In genomic region chr13:106317300-106317699, GRCm38 (mm10) we compare ENCODE assay signal across 16 mouse cellular contexts.
"Had no signal": no experiment of that assay in that cellular context is flagged by ENCODE, and none has a peak within 500 bp of the region (broad histone marks: within the 10 kb centered on the region; RNA-seq: fewer than 3 reads in every experiment).

No protein-coding gene starts in this region.

- H3K27ac ChIP-seq: neural tube, embryonic 13.5 days; neural tube, embryonic 15.5 days; stomach, embryonic 15.5 days; stomach, postnatal 0 days had no signal

- H3K4me1 ChIP-seq: neural tube, embryonic 13.5 days; neural tube, embryonic 15.5 days; stomach, embryonic 15.5 days had no signal

- DNase-seq: retina, postnatal 1 day; right cerebral cortex, adult 18-20 months; right cerebral cortex, postnatal 14 days; right cerebral cortex, postnatal 25 days; right cerebral cortex, postnatal 4 days; spleen, adult 18-20 months; thymus, adult 18-20 months; thymus, adult 2 months; thymus, postnatal 14 days; thymus, postnatal 25 days; thymus, postnatal 36 days; thymus, postnatal 4 days had no signal

- H3K36me3 ChIP-seq: neural tube, embryonic 13.5 days; neural tube, embryonic 15.5 days; stomach, embryonic 15.5 days had no signal

- H3K9me3 ChIP-seq: neural tube, embryonic 13.5 days; neural tube, embryonic 15.5 days; stomach, embryonic 15.5 days had no signal

- H3K27me3 ChIP-seq: neural tube, embryonic 13.5 days; neural tube, embryonic 15.5 days; stomach, embryonic 15.5 days had no signal

- H3K4me3 ChIP-seq: neural tube, embryonic 13.5 days; neural tube, embryonic 15.5 days; stomach, embryonic 15.5 days had no signal

- H3K9ac ChIP-seq: neural tube, embryonic 13.5 days; neural tube, embryonic 15.5 days; stomach, embryonic 15.5 days had no signal

- H3K4me2 ChIP-seq: neural tube, embryonic 13.5 days; neural tube, embryonic 15.5 days; stomach, embryonic 15.5 days had no signal
